Mouse (Mus musculus): ENCODE measurements around the gene Fem1b. TPM values are rescaled to one million over a fixed set of nuclear protein-coding genes. Genes with fewer than 3 reads are reported as not detected.
"Not testable (repeated sequence)": the region's sequence is repeated elsewhere in the genome, so short reads cannot be mapped to it uniquely, and the experiment has no call there.

The Fem1b gene
- polyA plus RNA-seq, 1 experiment from 2014 or later = 21.9 TPM

DNA sequence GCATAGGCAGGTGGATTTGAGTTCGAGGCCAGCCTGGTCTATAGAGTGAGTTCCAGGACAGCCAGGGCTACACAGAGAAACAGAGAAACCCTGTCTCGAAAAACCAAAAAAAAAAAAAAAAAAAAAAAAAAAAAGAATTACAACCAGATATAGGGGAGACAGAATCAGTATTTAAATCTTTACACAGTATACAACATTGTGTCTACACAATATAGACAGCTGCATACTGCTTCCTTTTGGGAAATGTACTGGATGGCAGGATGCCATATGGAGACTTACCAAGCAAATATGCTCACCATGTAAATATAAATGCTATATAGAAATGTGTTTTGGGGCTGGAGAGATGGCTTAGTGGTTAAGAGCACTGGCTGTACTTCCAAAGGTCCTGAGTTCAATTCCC, 12.5 kb downstream of the Fem1b start:
- peaks cover 41% of the 10 kb centered on the region for H3K36me3 ChIP-seq
- ATAC-seq (ENCODE audit: low FRiP score, low read depth); H3K9me3 ChIP-seq; H3K4me2 ChIP-seq (replicated peaks); H3K4me1 ChIP-seq; H3K27me3 ChIP-seq; H3K9ac ChIP-seq; H3K4me3 ChIP-seq; H3K27ac ChIP-seq: not testable (repeated sequence)
- WGBS = 88% methylated on average over 2 of the region's 2 CpGs

DNA sequence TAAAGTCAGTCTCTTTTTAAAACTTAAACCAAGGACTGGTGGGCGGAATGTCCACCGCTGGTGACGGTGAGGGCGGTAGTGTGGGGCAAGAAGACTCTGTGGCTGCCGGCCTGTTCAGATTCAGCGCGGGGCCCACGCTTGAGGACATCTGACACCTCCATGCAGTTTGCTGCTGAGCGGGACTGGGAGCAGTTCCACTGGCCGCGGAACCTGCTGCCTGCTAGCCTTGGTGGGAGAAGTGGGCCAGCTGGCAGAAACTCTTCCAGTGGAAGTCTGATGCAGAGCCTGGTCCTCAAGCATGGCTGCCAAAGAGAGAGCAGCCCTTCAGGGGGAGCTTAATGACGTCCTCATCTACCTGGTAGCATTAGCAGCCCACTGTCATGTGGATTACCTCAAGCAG, 21.9 kb downstream of the Fem1b start:
- Histone ChIP-seq H3K36me3 (peaks cover 18% of the 10 kb centered on the region), H3K27ac (no peak overlapping the region), H3K27me3 (no peaks in the 10 kb centered on the region), H3K9me3 (no peaks in the 10 kb centered on the region), H3K4me3 (no peak overlapping the region), H3K9ac (no peak overlapping the region), H3K4me2 (replicated peaks) (no peak overlapping the region), H3K4me1 (0 out of 2 replicates have a peak, but pooled peaks cover 3% of the 10 kb centered on the region)
- 83% methylated on average over 12 of the region's 12 CpGs for WGBS
- ATAC-seq (ENCODE audit: low FRiP score, low read depth) = no peak

DNA sequence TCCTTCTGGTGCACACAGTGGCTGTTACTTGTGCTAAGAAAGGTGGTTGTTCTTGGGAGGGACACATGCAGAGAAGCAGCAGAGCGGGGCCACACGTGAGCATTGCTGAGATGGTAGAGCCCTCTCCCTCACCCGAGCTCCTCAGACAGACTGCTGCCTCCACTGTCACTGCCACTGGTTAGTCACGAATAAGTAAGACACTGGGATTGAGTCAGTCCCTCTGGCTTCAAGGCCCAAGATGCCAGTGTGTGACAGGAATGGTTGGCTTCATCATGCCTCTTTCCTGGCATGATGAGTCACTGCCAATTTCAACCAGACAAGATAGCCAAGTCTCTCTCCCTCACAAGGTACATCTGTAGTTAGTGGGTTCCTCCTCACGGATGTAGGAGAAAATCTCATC, 25.0 kb downstream of the Fem1b start:
- Histone ChIP-seq H3K27me3 (no peaks in the 10 kb centered on the region), H3K4me3 (no peak overlapping the region), H3K9me3 (no peaks in the 10 kb centered on the region), H3K4me2 (replicated peaks) (no peak overlapping the region), H3K27ac (no peak overlapping the region), H3K9ac (no peak overlapping the region), H3K4me1 (peaks cover 8% of the 10 kb centered on the region), H3K36me3 (peaks cover 11% of the 10 kb centered on the region; the same call in 1 of the 2 replicates)
- ATAC-seq (ENCODE audit: low FRiP score, low read depth) = no peak
- 70% methylated on average over 5 of the region's 5 CpGs for WGBS

DNA sequence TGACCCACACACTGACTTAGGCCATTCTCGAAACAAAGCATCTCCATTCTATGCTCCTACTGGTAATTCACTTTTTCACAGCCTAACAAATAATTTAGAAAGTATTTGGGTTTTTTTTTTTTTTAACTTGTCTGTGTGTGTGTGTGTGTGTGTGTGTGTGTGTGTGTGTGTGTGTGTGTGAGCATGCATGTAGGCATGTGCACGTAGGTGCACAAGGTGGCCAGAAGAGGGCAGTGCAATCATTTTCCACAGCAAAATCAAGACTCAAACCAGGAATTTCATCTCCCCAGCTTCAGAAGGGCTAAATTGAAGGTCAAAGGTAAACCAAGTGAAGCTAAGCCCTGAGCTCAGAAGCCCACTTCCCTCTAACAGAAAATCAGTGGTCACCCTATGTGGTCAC, 27.5 kb downstream of the Fem1b start:
- Histone ChIP-seq H3K9me3 (no peaks in the 10 kb centered on the region), H3K27me3 (no peaks in the 10 kb centered on the region), H3K4me3 (no peak overlapping the region), H3K36me3 (peaks cover 5% of the 10 kb centered on the region; the same call in 1 of the 2 replicates), H3K27ac (no peak overlapping the region), H3K4me1 (peaks cover 8% of the 10 kb centered on the region), H3K9ac (no peak overlapping the region), H3K4me2 (replicated peaks) (no peak overlapping the region)
- no peak for ATAC-seq (ENCODE audit: low FRiP score, low read depth)
- 87% methylated on average over 2 of the region's 2 CpGs for WGBS

DNA sequence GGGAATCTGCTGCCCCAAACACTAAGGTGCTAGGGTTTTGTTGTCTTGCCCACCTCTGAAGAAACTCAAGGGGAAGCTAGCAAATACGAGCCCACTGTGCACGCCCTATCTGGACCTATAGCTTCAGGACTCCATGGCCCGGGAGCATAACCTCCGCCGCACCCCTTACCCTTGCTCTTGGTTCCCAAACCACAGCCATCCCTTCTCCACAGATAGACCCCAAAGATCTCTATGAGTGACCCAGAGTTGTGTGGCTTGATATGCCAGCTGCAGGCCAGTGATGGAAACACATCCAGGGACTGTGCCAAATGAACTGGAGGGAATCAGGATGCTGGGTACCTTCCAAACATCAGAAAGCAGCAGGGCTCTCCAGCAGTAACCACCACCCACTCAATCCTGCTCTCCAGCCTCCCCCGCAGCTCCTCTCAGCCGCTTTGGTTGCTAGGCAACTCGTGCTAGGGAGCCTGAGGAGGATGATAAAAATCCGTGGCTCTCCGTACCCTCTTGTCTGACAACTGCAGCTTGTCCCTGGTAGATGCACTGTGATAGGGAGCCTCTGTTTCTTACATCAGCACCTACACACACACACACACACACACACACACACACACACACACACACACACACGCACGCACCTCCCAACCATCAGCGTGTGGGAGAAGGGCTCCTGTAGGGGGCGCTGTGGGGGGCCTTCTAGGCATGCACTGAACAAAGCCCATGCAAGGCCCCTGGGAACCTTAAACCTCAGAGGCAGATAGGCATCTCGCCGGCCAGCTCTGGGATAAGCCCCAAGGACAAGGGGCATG, 28.6 kb downstream of the Fem1b start:
- H3K4me1 ChIP-seq = peaks cover 12% of the 10 kb centered on the region
- H3K27ac ChIP-seq = 0 out of 2 replicates have a peak overlapping the region, but pooled peaks have one; percentile 6
- H3K4me2 ChIP-seq (replicated peaks) = no peak overlapping the region
- no peak for ATAC-seq (ENCODE audit: low FRiP score, low read depth)
- no peak overlapping the region for H3K4me3 ChIP-seq
- no peaks in the 10 kb centered on the region for H3K27me3 ChIP-seq
- H3K9me3 ChIP-seq = no peaks in the 10 kb centered on the region
- no peak overlapping the region for H3K9ac ChIP-seq
- WGBS = 39% methylated on average over 14 of the region's 16 CpGs
- H3K36me3 ChIP-seq = peaks cover 5% of the 10 kb centered on the region; the same call in 1 of the 2 replicates

DNA sequence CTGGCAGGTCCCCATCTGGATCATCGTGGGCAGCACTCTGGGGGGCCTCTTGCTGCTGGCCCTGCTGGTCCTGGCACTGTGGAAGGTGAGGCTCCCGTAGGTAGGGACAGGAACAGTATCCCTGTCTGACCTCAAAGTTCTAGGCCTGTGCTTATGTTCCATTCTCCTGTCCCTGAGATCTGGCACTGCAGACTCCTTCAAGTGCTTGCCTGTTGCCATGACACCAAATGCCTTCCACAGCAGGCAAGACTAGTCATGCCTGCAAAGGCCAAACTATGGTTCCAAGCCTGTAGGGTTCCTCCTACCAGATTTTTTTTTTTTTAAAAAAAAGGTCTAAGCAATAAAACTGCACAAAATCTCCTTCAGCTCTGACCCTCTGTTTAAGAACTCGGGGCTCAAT, 29.8 kb downstream of the Fem1b start:
- Histone ChIP-seq H3K9ac (no peak overlapping the region), H3K9me3 (no peaks in the 10 kb centered on the region), H3K4me2 (replicated peaks) (no peak overlapping the region), H3K4me3 (no peak overlapping the region), H3K4me1 (peaks cover 16% of the 10 kb centered on the region), H3K27ac (no peak overlapping the region), H3K36me3 (peaks cover 5% of the 10 kb centered on the region; the same call in 1 of the 2 replicates), H3K27me3 (no peaks in the 10 kb centered on the region)
- 62% methylated on average over 3 of the region's 3 CpGs for WGBS
- ATAC-seq (ENCODE audit: low FRiP score, low read depth) = no peak

DNA sequence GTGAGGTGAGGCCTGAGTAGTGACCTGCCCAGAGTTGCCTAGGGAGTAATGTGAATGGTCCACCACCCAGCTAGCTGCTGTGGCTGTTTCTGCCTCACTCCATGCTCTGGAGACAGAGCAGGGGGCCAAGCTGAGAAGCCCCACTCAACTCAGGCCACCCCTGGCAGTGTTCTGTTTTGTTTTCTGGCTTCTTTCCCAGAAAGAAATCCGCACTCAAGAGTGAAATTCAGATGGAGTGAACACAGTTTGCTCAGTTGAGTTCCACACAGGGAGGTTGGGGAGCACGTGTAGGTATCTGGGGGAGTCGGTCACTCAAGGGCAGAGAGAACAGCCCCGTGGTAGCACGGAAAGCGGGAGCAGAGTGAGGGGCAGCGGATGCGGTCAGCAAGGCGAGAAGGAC, 33.0 kb downstream of the Fem1b start:
- 80% methylated on average over 9 of the region's 9 CpGs for WGBS
- ATAC-seq (ENCODE audit: low FRiP score, low read depth) = 0 out of 2 replicates have a peak, but pooled peaks have one; percentile 18
- Histone ChIP-seq H3K4me3 (no peak overlapping the region), H3K4me1 (peaks cover 16% of the 10 kb centered on the region), H3K4me2 (replicated peaks) (no peak overlapping the region), H3K27ac (peak overlapping the region; percentile 11; the same call in 1 of the 2 replicates), H3K9me3 (no peaks in the 10 kb centered on the region), H3K27me3 (no peaks in the 10 kb centered on the region), H3K36me3 (peaks cover 10% of the 10 kb centered on the region; the same call in 1 of the 2 replicates), H3K9ac (no peak overlapping the region)

DNA sequence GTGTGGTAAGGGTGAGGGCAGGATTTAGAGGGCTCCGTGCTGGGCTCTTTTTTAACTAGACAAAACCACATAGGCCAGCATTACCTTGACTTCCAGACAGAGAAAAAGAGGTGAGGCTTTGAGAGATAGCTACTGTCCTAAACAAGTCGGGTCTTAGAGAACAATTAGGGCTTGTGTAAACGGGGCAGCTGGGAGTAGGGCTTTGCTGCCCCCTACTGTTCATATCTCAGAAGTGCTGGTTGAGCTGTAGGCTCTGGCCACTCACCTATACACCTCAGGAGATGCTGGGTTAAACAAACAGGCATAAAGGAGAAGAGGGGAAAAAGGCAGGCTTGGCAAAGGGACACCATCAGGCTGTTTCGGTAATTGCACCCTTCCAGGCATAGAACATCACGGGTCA, 34.3 kb downstream of the Fem1b start:
- Histone ChIP-seq H3K4me1 (peaks cover 8% of the 10 kb centered on the region; the same call in 1 of the 2 replicates), H3K4me2 (replicated peaks) (no peak overlapping the region), H3K36me3 (peaks cover 10% of the 10 kb centered on the region; the same call in 1 of the 2 replicates), H3K9ac (no peak overlapping the region), H3K27me3 (no peaks in the 10 kb centered on the region), H3K9me3 (no peaks in the 10 kb centered on the region), H3K27ac (peak overlapping the region; percentile 22; the same call in 1 of the 2 replicates), H3K4me3 (no peak overlapping the region)
- ATAC-seq (ENCODE audit: low FRiP score, low read depth) = peak; percentile 46; the same call in 1 of the 2 replicates
- 2% methylated on average over 5 of the region's 5 CpGs for WGBS

DNA sequence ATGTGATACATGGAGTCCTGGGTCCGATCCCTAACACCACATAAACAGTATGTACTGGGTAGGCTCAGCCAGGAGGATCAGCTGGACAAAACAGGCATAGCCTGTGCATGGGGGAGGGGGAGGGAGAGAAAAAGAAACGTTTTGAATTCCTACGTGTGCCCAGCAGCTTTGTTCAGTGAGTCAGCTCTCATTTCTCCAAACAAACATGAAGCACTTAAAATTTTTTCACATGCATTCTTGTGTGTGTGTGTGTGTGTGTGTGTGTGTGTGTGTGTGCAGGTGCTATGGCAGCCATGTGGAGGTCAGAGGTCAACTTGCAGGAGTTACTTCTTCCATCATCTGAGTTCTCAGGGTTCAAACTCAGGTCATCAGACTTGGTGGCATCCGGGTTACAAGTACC, 36.3 kb downstream of the Fem1b start:
- H3K9ac ChIP-seq = no peak overlapping the region
- H3K27me3 ChIP-seq = no peaks in the 10 kb centered on the region
- 41% methylated on average over 4 of the region's 4 CpGs for WGBS
- H3K36me3 ChIP-seq = peaks cover 13% of the 10 kb centered on the region
- H3K4me1 ChIP-seq = peaks cover 8% of the 10 kb centered on the region; the same call in 1 of the 2 replicates
- no peak overlapping the region for H3K4me2 ChIP-seq (replicated peaks)
- no peaks in the 10 kb centered on the region for H3K9me3 ChIP-seq
- no peak overlapping the region for H3K4me3 ChIP-seq
- no peak overlapping the region for H3K27ac ChIP-seq
- no peak for ATAC-seq (ENCODE audit: low FRiP score, low read depth)

DNA sequence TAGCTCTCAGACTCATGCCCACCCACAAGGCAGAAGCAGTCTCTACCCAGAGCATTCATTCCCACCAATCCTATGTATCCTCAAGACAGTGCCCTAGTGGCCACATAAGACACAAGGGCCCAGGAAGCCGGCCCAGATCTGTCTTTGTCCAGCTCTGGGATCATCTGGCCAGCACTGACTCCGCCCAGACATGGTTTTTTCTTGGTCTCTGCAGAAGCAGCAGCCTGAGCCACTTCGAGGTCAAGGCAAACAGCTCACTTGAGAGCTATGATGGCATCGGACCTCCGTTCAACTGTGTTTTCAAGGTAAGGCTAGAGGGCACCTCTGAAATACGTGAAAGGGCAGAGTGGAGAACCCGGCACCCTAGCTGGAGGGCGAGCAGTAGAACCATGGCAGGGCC, 39.0 kb downstream of the Fem1b start:
- no peaks in the 10 kb centered on the region for H3K27me3 ChIP-seq
- peaks cover 27% of the 10 kb centered on the region for H3K36me3 ChIP-seq
- H3K9me3 ChIP-seq = no peaks in the 10 kb centered on the region
- no peak overlapping the region for H3K9ac ChIP-seq
- H3K4me3 ChIP-seq = no peak overlapping the region
- H3K27ac ChIP-seq = no peak overlapping the region
- ATAC-seq (ENCODE audit: low FRiP score, low read depth) = no peak
- no peak overlapping the region for H3K4me2 ChIP-seq (replicated peaks)
- H3K4me1 ChIP-seq = peaks cover 4% of the 10 kb centered on the region; the same call in 1 of the 2 replicates
- WGBS = 84% methylated on average over 8 of the region's 8 CpGs

DNA sequence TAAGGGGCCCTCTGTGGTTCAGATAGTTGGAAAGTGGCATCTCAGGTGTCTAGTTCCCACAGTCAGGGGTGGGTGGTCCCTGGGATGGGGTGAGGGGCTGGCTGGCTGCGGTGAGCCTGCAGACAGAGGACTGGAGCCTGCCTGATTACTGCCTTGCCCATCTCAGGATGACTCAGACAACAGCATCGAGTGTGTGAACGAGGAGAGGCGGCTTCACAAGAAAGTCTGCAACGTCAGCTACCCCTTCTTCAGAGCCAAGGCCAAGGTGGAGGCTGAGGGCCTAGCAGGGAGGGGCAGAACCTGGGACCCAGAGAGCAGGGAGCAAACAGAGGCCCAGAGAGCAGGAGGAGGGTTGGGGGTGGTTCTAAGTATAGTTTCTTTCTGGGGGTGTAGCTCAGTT, 43.4 kb downstream of the Fem1b start:
- H3K9me3 ChIP-seq = no peaks in the 10 kb centered on the region
- H3K9ac ChIP-seq = no peak overlapping the region
- no peaks in the 10 kb centered on the region for H3K4me1 ChIP-seq
- H3K4me3 ChIP-seq = no peak overlapping the region
- no peak for ATAC-seq (ENCODE audit: low FRiP score, low read depth)
- no peaks in the 10 kb centered on the region for H3K27me3 ChIP-seq
- H3K36me3 ChIP-seq = peaks cover 48% of the 10 kb centered on the region
- no peak overlapping the region for H3K27ac ChIP-seq
- no peak overlapping the region for H3K4me2 ChIP-seq (replicated peaks)
- 88% methylated on average over 5 of the region's 5 CpGs for WGBS

DNA sequence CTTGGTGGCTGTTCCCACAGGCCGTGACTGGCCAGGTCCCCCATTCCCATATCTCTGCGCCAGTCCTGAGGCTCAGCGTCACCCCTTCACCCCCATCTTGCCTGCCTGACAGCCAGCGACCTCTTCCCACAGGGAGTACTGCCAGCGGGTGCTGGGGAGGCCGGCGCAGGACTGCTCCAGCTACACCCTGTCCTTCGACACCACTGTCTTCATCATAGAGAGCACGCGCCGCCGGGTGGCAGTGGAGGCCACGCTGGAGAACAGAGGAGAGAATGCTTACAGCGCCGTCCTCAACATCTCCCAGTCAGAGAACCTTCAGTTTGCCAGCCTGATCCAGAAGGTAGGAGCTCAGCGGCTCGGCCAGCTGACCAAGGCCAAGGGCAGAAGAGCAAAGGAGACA, 44.3 kb downstream of the Fem1b start:
- 68% methylated on average over 17 of the region's 17 CpGs for WGBS
- no peaks in the 10 kb centered on the region for H3K27me3 ChIP-seq
- H3K36me3 ChIP-seq = peaks cover 48% of the 10 kb centered on the region
- no peak overlapping the region for H3K9ac ChIP-seq
- no peak for ATAC-seq (ENCODE audit: low FRiP score, low read depth)
- no peaks in the 10 kb centered on the region for H3K9me3 ChIP-seq
- H3K4me3 ChIP-seq = no peak overlapping the region
- H3K27ac ChIP-seq = no peak overlapping the region
- no peak overlapping the region for H3K4me2 ChIP-seq (replicated peaks)
- no peaks in the 10 kb centered on the region for H3K4me1 ChIP-seq

All from limb, embryonic 13.5 days (tissue).